Mouse (Mus musculus) bone marrow, adult 2 months (tissue): ENCODE data around the gene Pitx3.

Experiments
- CTCF ChIP-seq: fragments of 200-500 bp; IDR thresholded peaks from 2 replicates; pipeline ENCODE4 v1.5.1; 2011; ENCODE audit warnings: low read length, control low read depth; ENCODE audit not compliant: control insufficient read depth, insufficient read depth
- POLR2A ChIP-seq: fragments of 200-500 bp; IDR thresholded peaks from 2 replicates; pipeline ENCODE4 v1.6.1; 2011; ENCODE audit warnings: low read depth, mild to moderate bottlenecking, control low read depth, low read length, borderline replicate concordance; ENCODE audit not compliant: control insufficient read depth

DNA sequence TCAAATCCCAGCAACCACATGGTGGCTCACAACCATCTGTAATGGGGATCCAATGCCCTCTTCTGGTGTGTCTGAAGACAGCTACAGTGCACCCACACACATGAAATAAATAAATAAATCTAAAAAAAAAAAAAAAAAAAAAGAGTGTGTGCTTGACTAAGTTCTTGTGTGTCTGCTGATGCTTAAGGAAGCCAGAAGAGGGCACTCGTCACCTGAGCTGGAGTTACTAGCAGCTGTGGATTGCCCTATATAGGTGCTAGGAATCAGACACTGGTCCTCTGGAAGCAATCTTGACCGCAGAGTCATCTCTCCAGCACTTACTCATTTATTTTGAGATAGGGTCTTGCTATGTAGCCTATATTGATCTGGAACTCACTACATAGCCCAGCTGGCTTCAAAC lies 54.0 kb downstream of the Pitx3 start:
- TF ChIP-seq POLR2A, result no peak
- TF ChIP-seq CTCF, result no peak
